Mouse (Mus musculus) spleen, postnatal 4 days (tissue): ENCODE results near the gene Mllt3.
A peak's percentile ranks its signal among the peaks of the same experiment; 100 is the strongest.

Experiments used
- DNase-seq, 2 experiments: peaks; one replicate each; pipeline ENCODE4 v3.0.0; 2022; ENCODE audit warnings: low spot score in 2 of 2

Mllt3 gene

GRCm38 (mm10) chr4:88033216-88033653 lies at the start of gene Mllt3:
TSS of gene Mllt3 (minus strand) at chr4:88033364.
- DNase-seq = peak; percentile 95 to 98

- no peak for DNase-seq
Measured at GRCm38 (mm10) chr4:88082381-88082780, 49.2 kb upstream of the Mllt3 start.

- DNase-seq = no peak
Measured at GRCm38 (mm10) chr4:88081885-88082284, 48.7 kb upstream of the Mllt3 start.

GRCm38 (mm10) chr4:88081417-88081816 lies 48.3 kb upstream of the Mllt3 start:
- DNase-seq = no peak

- no peak for DNase-seq
Measured at GRCm38 (mm10) chr4:88078983-88079382, 45.8 kb upstream of the Mllt3 start.

- DNase-seq = no peak
Measured at GRCm38 (mm10) chr4:88075388-88075787, 42.2 kb upstream of the Mllt3 start.

- no peak for DNase-seq
Measured at GRCm38 (mm10) chr4:88046280-88046679, 13.1 kb upstream of the Mllt3 start.

- no peak for DNase-seq
Measured at GRCm38 (mm10) chr4:88045151-88045550, 12.0 kb upstream of the Mllt3 start.

- DNase-seq = peak; percentile 36 to 68
Measured at GRCm38 (mm10) chr4:88035361-88035760, 2.2 kb upstream of the Mllt3 start.

GRCm38 (mm10) chr4:88034387-88035157 lies 1.4 kb upstream of the Mllt3 start:
- DNase-seq = no peak

- DNase-seq = peak; percentile 14 to 61
Measured at GRCm38 (mm10) chr4:88033729-88034386, 694 bp upstream of the Mllt3 start.

GRCm38 (mm10) chr4:88032151-88033098 lies 739 bp downstream of the Mllt3 start:
- DNase-seq = peak; percentile 42 to 76

- DNase-seq = peak; percentile 42 to 75
Measured at GRCm38 (mm10) chr4:88031211-88032150, 1.7 kb downstream of the Mllt3 start.

GRCm38 (mm10) chr4:88023567-88023966 lies 9.6 kb downstream of the Mllt3 start:
- DNase-seq = no peak

- no peak for DNase-seq
Measured at GRCm38 (mm10) chr4:88022623-88023022, 10.5 kb downstream of the Mllt3 start.

- no peak for DNase-seq
Measured at GRCm38 (mm10) chr4:88020421-88020820, 12.7 kb downstream of the Mllt3 start.

GRCm38 (mm10) chr4:88019645-88020044 lies 13.5 kb downstream of the Mllt3 start:
- no peak for DNase-seq

GRCm38 (mm10) chr4:88017452-88018350 lies 15.5 kb downstream of the Mllt3 start:
- DNase-seq = no peak

- DNase-seq = no peak
Measured at GRCm38 (mm10) chr4:88015765-88016164, 17.4 kb downstream of the Mllt3 start.

GRCm38 (mm10) chr4:88015261-88015660 lies 17.9 kb downstream of the Mllt3 start:
- DNase-seq = no peak
